Mouse (Mus musculus): ENCODE results near the gene Arhgap27. TPM values are rescaled to one million over a fixed set of nuclear protein-coding genes. Genes with fewer than 3 reads are reported as not detected.
A peak's percentile ranks its signal among the peaks of the same experiment; 100 is the strongest.
"Not testable (repeated sequence)": the region's sequence is repeated elsewhere in the genome, so short reads cannot be mapped to it uniquely, and the experiment has no call there.

The Arhgap27 gene
- total and polyA plus RNA-seq, 3 experiments = 6.3 to 15.0 TPM; not detected in 1

DNA sequence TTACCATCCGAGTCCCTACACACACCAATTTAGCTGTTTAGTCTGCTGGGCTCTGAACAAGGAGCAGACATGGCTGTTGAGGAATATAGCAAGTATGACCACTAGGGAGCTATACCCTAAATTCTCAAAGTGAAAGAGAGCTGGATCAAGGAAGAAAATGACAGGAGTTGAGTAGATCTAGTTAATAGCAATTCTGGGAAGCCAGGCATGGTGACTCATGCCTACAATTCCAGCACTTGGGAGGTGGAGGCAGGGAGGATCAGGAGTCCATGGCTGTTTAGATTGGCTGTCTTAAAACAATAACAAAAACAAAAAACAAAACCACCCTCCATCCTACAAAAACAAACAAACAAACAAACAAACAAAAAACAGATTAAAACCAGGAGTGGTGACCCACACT, 47.8 kb upstream of the Arhgap27 start:
- no peak for TF ChIP-seq POLR2AphosphoS5 (IDR thresholded peaks at IDR 0.05; ENCODE audit: borderline replicate concordance, low read depth, low read length)
- no peak for TF ChIP-seq USF2 (IDR thresholded peaks at IDR 0.05; ENCODE audit: borderline replicate concordance in 1 of 2, insufficient read depth in 1 of 2, low read depth in 1 of 2, low read length in 2 of 2)
- TF ChIP-seq ZMIZ1 (IDR thresholded peaks at IDR 0.05; ENCODE audit: low read depth, low read length) = no peak
- TF ChIP-seq ZKSCAN1 (IDR thresholded peaks at IDR 0.05; ENCODE audit: low read depth, low read length) = no peak
- no peak for TF ChIP-seq EP300 (IDR thresholded peaks at IDR 0.05; ENCODE audit: low read depth in 1 of 2, low read length in 2 of 2)
- H3K27ac ChIP-seq (ENCODE audit: control insufficient read depth, low read depth, low read length) = no peak overlapping the region
- H3K4me3 ChIP-seq (ENCODE audit: control insufficient read depth in 1 of 2, insufficient read depth in 1 of 2, low read depth in 2 of 2, low read length in 2 of 2) = peak overlapping the region in 1 of 2 experiments; percentile 96; a peak in 1 of 4 replicates
- H3K36me3 ChIP-seq (ENCODE audit: control insufficient read depth in 1 of 2, insufficient read depth in 2 of 2, low read length in 2 of 2) = peaks cover 0 to 12% of the 10 kb centered on the region in 2 experiments
- no peaks in the 10 kb centered on the region for H3K9me3 ChIP-seq (replicated peaks; ENCODE audit: insufficient read depth, low read length)
- peak; percentile 44 for DNase-seq (ENCODE audit: low read depth, low spot score)
- peaks cover 2 to 11% of the 10 kb centered on the region in 2 experiments; a peak in 2 of 4 replicates for H3K4me1 ChIP-seq (ENCODE audit: control insufficient read depth in 1 of 2, insufficient read depth in 2 of 2, low read length in 2 of 2)
- H3K9ac ChIP-seq (ENCODE audit: control insufficient read depth, low read depth, low read length, poor library complexity, severe bottlenecking) = peak overlapping the region; percentile 90; the same call in 1 of the 2 replicates
- peaks cover 21% of the 10 kb centered on the region for H3K79me2 ChIP-seq (ENCODE audit: control insufficient read depth, insufficient read depth, low read length, poor library complexity)
- H3K27me3 ChIP-seq (ENCODE audit: control insufficient read depth in 1 of 2, insufficient read depth in 2 of 2, low read length in 2 of 2) = peaks cover 2 to 13% of the 10 kb centered on the region in 2 experiments; a peak in 1 of 4 replicates

- no peak for DNase-seq (ENCODE audit: low read depth, low spot score)
- no peaks in the 10 kb centered on the region for H3K9me3 ChIP-seq (replicated peaks; ENCODE audit: insufficient read depth, low read length)
- peaks cover 21% of the 10 kb centered on the region for H3K79me2 ChIP-seq (ENCODE audit: control insufficient read depth, insufficient read depth, low read length, poor library complexity)
- TF ChIP-seq POLR2AphosphoS2 (IDR thresholded peaks at IDR 0.05; ENCODE audit: low read length) = no peak
- TF ChIP-seq ZNF384 (IDR thresholded peaks at IDR 0.05; ENCODE audit: low read depth, low read length) = no peak
- no peak for TF ChIP-seq MEF2A (IDR thresholded peaks at IDR 0.05; ENCODE audit: extremely low read depth, insufficient replicate concordance, low read depth, low read length, poor library complexity, severe bottlenecking)
- no peak for TF ChIP-seq ELF1 (IDR thresholded peaks at IDR 0.05; ENCODE audit: low read depth, low read length)
- no peak for TF ChIP-seq POLR2AphosphoS5 (IDR thresholded peaks at IDR 0.05; ENCODE audit: borderline replicate concordance, low read depth, low read length)
- no peak for TF ChIP-seq USF2 (IDR thresholded peaks at IDR 0.05; ENCODE audit: borderline replicate concordance in 1 of 2, insufficient read depth in 1 of 2, low read depth in 1 of 2, low read length in 2 of 2)
- no peak for TF ChIP-seq CHD2 (IDR thresholded peaks at IDR 0.05; ENCODE audit: low read length)
- TF ChIP-seq BHLHE40 (IDR thresholded peaks at IDR 0.05; ENCODE audit: borderline replicate concordance, low read depth, low read length) = no peak
- no peak for TF ChIP-seq TAL1 (IDR thresholded peaks at IDR 0.05; ENCODE audit: low read length)
- no peak for TF ChIP-seq JUND (IDR thresholded peaks at IDR 0.05; ENCODE audit: low read depth, low read length)
- TF ChIP-seq EP300 (IDR thresholded peaks at IDR 0.05; ENCODE audit: low read depth in 1 of 2, low read length in 2 of 2) = no peak
- TF ChIP-seq CTCF (IDR thresholded peaks at IDR 0.05 in 2 of 3, conservative IDR thresholded peaks at IDR 0.05 in 1 of 3; ENCODE audit: control insufficient read depth in 1 of 3, insufficient read depth in 1 of 3, low read depth in 2 of 3, low read length in 3 of 3, poor library complexity in 1 of 3, severe bottlenecking in 1 of 3) = no peak
- TF ChIP-seq NRF1 (IDR thresholded peaks at IDR 0.05; ENCODE audit: insufficient read depth, low read depth, low read length, poor library complexity, severe bottlenecking) = no peak
- TF ChIP-seq SIN3A (IDR thresholded peaks at IDR 0.05; ENCODE audit: low read length) = no peak
- no peak for TF ChIP-seq KAT2A (conservative IDR thresholded peaks at IDR 0.05; ENCODE audit: low read depth, low read length)
- no peak for TF ChIP-seq RAD21 (IDR thresholded peaks at IDR 0.05; ENCODE audit: low read depth, low read length)
- no peak for TF ChIP-seq ZKSCAN1 (IDR thresholded peaks at IDR 0.05; ENCODE audit: low read depth, low read length)
- no peak for TF ChIP-seq USF1 (IDR thresholded peaks at IDR 0.05; ENCODE audit: low read depth, low read length)
- TF ChIP-seq ETS1 (IDR thresholded peaks at IDR 0.05; ENCODE audit: low read depth, low read length) = no peak
- no peak overlapping the region for H3K4me3 ChIP-seq (ENCODE audit: control insufficient read depth in 1 of 2, insufficient read depth in 1 of 2, low read depth in 2 of 2, low read length in 2 of 2)
- peaks cover 2 to 11% of the 10 kb centered on the region in 2 experiments; a peak in 2 of 4 replicates for H3K4me1 ChIP-seq (ENCODE audit: control insufficient read depth in 1 of 2, insufficient read depth in 2 of 2, low read length in 2 of 2)
- H3K27ac ChIP-seq (ENCODE audit: control insufficient read depth, low read depth, low read length) = no peak overlapping the region
- H3K27me3 ChIP-seq (ENCODE audit: control insufficient read depth in 1 of 2, insufficient read depth in 2 of 2, low read length in 2 of 2) = no peaks in the 10 kb centered on the region
- H3K36me3 ChIP-seq (ENCODE audit: control insufficient read depth in 1 of 2, insufficient read depth in 2 of 2, low read length in 2 of 2) = peaks cover 5 to 12% of the 10 kb centered on the region in 2 experiments
- no peak overlapping the region for H3K9ac ChIP-seq (ENCODE audit: control insufficient read depth, low read depth, low read length, poor library complexity, severe bottlenecking)
These were observed 45.4 kb upstream of the Arhgap27 start for GRCm38 (mm10) chr11:103408880-103409279.

DNA sequence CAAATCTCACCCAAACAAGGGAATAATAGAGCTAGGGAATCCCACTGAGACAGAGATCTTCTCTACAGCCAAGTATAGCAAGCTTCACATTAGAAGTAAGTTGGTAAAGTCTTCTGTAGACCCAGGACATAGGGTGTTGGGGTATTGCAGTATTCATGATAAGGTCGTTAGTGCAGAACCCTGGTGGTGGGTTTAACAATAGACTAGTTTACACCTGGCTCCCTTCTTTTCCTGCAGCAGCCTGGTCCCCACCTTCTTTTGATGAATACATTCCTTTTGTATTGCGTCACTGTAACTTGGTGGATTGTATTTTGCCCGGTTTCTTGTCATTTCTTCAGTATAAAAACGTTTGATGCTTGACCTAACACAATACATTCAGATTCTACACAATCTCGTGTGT, 43.6 kb upstream of the Arhgap27 start:
- H3K4me1 ChIP-seq (ENCODE audit: control insufficient read depth in 1 of 2, insufficient read depth in 2 of 2, low read length in 2 of 2); H3K36me3 ChIP-seq (ENCODE audit: control insufficient read depth in 1 of 2, insufficient read depth in 2 of 2, low read length in 2 of 2); DNase-seq (ENCODE audit: low read depth, low spot score): not testable (repeated sequence)

More for the DNA sequence above, 43.6 kb upstream of the Arhgap27 start:
- H3K9ac ChIP-seq (ENCODE audit: control insufficient read depth, low read depth, low read length, poor library complexity, severe bottlenecking); H3K27ac ChIP-seq (ENCODE audit: control insufficient read depth, low read depth, low read length); H3K4me3 ChIP-seq (ENCODE audit: control insufficient read depth in 1 of 2, insufficient read depth in 1 of 2, low read depth in 2 of 2, low read length in 2 of 2); H3K9me3 ChIP-seq (replicated peaks; ENCODE audit: insufficient read depth, low read length); H3K27me3 ChIP-seq (ENCODE audit: control insufficient read depth in 1 of 2, insufficient read depth in 2 of 2, low read length in 2 of 2): not testable (repeated sequence)
- H3K79me2 ChIP-seq (ENCODE audit: control insufficient read depth, insufficient read depth, low read length, poor library complexity) = peaks cover 18% of the 10 kb centered on the region

Measured in MEL (cell line).